Mouse (Mus musculus) hindbrain, embryonic 11.5 days (tissue): ENCODE measurements around the gene Itih5. TPM values are rescaled to one million over a fixed set of nuclear protein-coding genes. Genes with fewer than 3 reads are reported as not detected.
A peak's percentile ranks its signal among the peaks of the same experiment; 100 is the strongest.

Experiments
- ATAC-seq: fragments of 200-750 bp; cut with Nextera tagmentation; 2 replicates; pipeline ENCODE4 v1.8.0; 2017; ENCODE audit warnings: mild to moderate bottlenecking, moderate TSS enrichment, moderate library complexity; ENCODE audit not compliant: low FRiP score
- DNase-seq: peaks from one replicate; pipeline ENCODE4 v3.0.0-alpha.2; 2015; ENCODE audit warnings: low spot score
- H3K27ac ChIP-seq: fragments of 300-500 bp; sonication (generic); 2 replicates; pipeline ENCODE4 v1.5.1; 2014; ENCODE audit warnings: mild to moderate bottlenecking, low read depth, low read length
- H3K27me3 ChIP-seq: fragments of 300-500 bp; sonication (generic); 2 replicates; pipeline ENCODE4 v1.6.1; 2014; ENCODE audit warnings: mild to moderate bottlenecking, low read length, moderate library complexity, mixed read lengths; ENCODE audit not compliant: control insufficient read depth, insufficient read depth
- H3K36me3 ChIP-seq: fragments of 300-500 bp; sonication (generic); 2 replicates; pipeline ENCODE4 v1.6.1; 2014; ENCODE audit warnings: mild to moderate bottlenecking, low read length, moderate library complexity, mixed read lengths; ENCODE audit not compliant: control insufficient read depth, insufficient read depth
- H3K4me1 ChIP-seq: fragments of 300-500 bp; sonication (generic); replicated peaks from 2 replicates; pipeline ENCODE4 v1.6.1; 2014; ENCODE audit warnings: low read length, mixed read lengths; ENCODE audit not compliant: control insufficient read depth, insufficient read depth
- H3K4me2 ChIP-seq: fragments of 300-500 bp; sonication (generic); replicated peaks from 2 replicates; pipeline ENCODE4 v1.6.1; 2014; ENCODE audit warnings: mild to moderate bottlenecking, low read depth, low read length
- H3K4me3 ChIP-seq: fragments of 300-500 bp; sonication (generic); 2 replicates; pipeline ENCODE4 v1.5.1; 2014; ENCODE audit warnings: low read depth, low read length
- H3K9ac ChIP-seq: fragments of 300-500 bp; sonication (generic); 2 replicates; pipeline ENCODE4 v1.6.1; 2014; ENCODE audit warnings: low read depth, low read length
- H3K9me3 ChIP-seq: fragments of 300-500 bp; sonication (generic); 2 replicates; pipeline ENCODE4 v1.6.1; 2016; ENCODE audit warnings: low read length; ENCODE audit not compliant: control insufficient read depth
- WGBS: fragments of 180-500 bp; shearing (Covaris S2); extraction: QIAGEN DNeasy Blood & Tissue Kit; methylation state at CpG from one replicate; pipeline ENCODE4 v1.1.7; 2014; 5-methylcytosine and 5-hydroxymethylcytosine counted together
- polyA plus RNA-seq: library from polyadenylated mRNA; unstranded; fragments of >200 nt; fragmentation: Nextera tagmentation; extraction: Ambion mirVana; gene quantifications from 2 replicates; pipeline ENCODE4 v1.2.1, GENCODE M21; 2014

Gene Itih5
- polyA plus RNA-seq, 1 experiment from 2014 or later: 5.6 TPM

DNA sequence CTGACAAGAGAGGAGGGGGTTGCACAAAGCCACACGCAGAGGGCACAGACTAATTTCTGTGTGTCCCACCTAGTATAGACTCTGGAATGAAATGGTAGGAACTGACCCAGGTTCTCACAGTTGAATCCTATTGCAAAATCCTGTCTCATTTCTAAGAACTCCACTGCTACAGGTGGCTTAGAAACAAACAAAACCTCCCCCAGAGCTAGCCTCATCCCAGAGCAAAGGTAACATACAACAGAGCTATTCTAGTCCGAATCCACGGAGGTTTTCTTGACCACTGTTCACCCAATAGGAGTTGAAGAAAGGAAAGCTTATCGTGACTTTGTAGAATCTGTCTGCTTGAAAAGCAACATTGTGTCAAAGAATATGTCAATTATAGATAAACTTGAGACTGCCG, 130.3 kb downstream of the Itih5 start:
- Histone ChIP-seq H3K9ac (no peak overlapping the region), H3K36me3 (no peaks in the 10 kb centered on the region), H3K27me3 (no peaks in the 10 kb centered on the region), H3K4me1 (no peaks in the 10 kb centered on the region), H3K4me3 (no peak overlapping the region), H3K9me3 (no peaks in the 10 kb centered on the region), H3K4me2 (no peak overlapping the region), H3K27ac (no peak overlapping the region)
- no peak for ATAC-seq
- 30% methylated on average over 5 of the region's 5 CpGs for WGBS
- no peak for DNase-seq

DNA sequence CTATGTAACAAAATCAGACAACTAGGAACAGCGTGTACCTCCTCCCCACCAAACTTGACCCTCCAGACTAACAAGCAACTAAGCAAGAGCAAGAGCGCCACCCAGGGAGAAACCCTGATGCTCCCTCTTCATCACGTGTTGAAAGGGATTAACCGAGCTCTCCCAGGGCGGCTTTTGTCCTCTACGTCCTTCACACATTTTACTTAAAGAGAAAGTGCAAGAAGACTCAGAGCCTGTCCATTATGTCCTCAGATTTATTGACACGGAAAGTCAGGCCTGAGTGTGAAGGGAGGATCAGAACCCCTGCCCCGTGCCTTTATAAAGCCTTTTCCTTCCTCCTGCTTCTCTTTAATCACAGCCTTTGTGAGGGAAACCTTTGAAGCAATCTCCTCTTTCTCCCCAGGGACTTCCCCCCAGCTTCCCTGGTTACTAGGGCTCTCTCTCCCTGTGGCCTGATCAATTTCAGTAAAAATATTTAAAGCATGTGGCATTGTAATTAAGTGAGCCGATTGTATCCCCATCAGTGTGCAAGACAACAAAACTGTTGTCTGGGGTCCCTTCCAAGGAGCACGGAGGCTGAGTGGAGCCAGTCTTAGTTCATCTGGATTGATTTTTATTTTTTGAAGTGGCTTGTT, 131.4 kb downstream of the Itih5 start:
- no peak overlapping the region for H3K9ac ChIP-seq
- no peaks in the 10 kb centered on the region for H3K9me3 ChIP-seq
- H3K4me1 ChIP-seq: no peaks in the 10 kb centered on the region
- no peaks in the 10 kb centered on the region for H3K27me3 ChIP-seq
- H3K36me3 ChIP-seq: no peaks in the 10 kb centered on the region
- 1% methylated on average over 10 of the region's 10 CpGs for WGBS
- DNase-seq (peak; percentile 73), ATAC-seq (peak; percentile 66; the same call in 1 of the 2 replicates)
- H3K27ac ChIP-seq: no peak overlapping the region
- H3K4me3 ChIP-seq: no peak overlapping the region
- H3K4me2 ChIP-seq: no peak overlapping the region

DNA sequence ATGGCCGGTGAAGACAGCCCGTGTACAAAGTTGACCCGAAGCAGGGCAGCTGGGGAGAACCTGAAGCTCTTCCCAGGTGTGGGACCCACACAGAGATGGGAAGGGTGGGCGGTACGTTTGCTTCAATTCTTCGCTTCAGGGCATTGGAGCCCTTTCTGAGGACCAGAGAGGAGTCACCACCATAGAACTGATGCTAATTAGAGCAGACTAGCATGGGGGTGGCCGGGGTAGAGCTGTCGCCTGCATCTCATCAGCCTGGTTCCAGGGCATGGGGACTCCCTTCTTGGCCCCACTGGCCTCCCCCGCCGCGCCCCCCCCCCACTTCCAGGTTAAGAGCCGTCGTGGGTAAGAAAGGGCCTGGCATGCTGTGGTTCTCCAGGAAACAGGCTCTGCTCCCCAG, 132.6 kb downstream of the Itih5 start:
- WGBS: 25% methylated on average over 11 of the region's 13 CpGs
- no peak overlapping the region for H3K9ac ChIP-seq
- no peaks in the 10 kb centered on the region for H3K36me3 ChIP-seq
- H3K27ac ChIP-seq: no peak overlapping the region
- DNase-seq (no peak), ATAC-seq (no peak)
- no peak overlapping the region for H3K4me3 ChIP-seq
- no peak overlapping the region for H3K4me2 ChIP-seq
- no peaks in the 10 kb centered on the region for H3K4me1 ChIP-seq
- H3K9me3 ChIP-seq: no peaks in the 10 kb centered on the region
- H3K27me3 ChIP-seq: no peaks in the 10 kb centered on the region

DNA sequence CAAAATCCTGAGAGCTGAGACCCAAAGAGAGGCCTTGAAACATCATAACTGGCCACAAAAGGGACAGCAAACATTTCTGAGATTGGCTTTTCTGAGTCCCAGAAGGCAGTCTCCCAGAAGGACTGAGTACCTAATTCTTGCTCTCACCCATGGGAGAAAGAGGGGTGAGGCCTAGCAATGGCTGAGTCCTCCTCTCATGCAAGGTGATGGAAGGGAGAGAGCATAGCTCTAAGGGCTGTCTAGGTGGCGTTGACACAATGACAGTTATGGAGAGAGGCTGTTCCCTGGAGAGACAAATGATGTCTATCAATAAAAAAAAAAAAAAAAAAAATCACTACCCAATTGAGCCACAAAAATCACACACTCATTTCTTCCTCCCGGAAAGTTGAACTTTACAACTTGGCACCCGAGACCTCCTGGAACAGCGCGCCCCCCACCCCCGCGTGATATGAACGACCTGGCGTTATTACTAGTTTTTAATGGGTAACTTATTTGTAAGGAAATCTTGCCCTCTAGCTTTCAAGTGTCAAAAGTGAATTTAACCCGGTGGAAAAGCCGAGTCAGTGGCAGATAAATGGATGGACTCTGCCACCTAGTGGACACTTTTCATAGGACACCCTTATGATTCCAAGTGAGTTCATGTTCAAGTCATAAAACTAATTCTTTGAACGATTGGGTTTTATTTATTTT, 134.9 kb downstream of the Itih5 start:
- WGBS: 15% methylated on average over 12 of the region's 12 CpGs
- Histone ChIP-seq H3K9me3 (no peaks in the 10 kb centered on the region), H3K36me3 (no peaks in the 10 kb centered on the region), H3K4me3 (no peak overlapping the region), H3K4me1 (no peaks in the 10 kb centered on the region), H3K9ac (no peak overlapping the region), H3K4me2 (no peak overlapping the region), H3K27me3 (peaks cover 3% of the 10 kb centered on the region; the same call in 1 of the 2 replicates), H3K27ac (no peak overlapping the region)
- ATAC-seq: peak; percentile 34; the same call in 1 of the 2 replicates
- peak; percentile 86 for DNase-seq

DNA sequence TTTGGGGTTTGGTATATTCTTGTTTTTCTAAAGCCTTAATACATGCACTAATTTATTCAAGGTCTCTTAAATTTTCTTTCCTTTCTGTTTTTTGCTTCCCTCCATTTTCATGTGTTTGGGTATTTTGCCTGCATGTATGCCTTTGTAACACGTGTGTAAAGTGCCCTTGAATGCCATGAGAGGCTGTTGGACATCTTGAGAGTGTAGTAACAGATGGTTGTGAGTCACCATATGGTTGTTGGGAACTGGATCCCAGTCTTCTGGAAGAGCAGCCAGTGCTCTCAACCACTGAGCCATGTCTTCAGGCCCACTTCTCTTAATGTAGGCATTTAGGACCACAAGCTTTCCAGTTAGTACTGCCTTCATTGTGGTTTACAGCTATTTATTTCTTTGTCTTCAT, 135.5 kb downstream of the Itih5 start:
- Histone ChIP-seq H3K27ac (no peak overlapping the region), H3K36me3 (no peaks in the 10 kb centered on the region), H3K9ac (no peak overlapping the region), H3K4me1 (no peaks in the 10 kb centered on the region), H3K27me3 (peaks cover 3% of the 10 kb centered on the region; the same call in 1 of the 2 replicates), H3K4me3 (no peak overlapping the region), H3K4me2 (no peak overlapping the region), H3K9me3 (no peaks in the 10 kb centered on the region)
- no peak for DNase-seq
- WGBS: 0% methylated on average over 1 of the region's 1 CpGs
- ATAC-seq: no peak

DNA sequence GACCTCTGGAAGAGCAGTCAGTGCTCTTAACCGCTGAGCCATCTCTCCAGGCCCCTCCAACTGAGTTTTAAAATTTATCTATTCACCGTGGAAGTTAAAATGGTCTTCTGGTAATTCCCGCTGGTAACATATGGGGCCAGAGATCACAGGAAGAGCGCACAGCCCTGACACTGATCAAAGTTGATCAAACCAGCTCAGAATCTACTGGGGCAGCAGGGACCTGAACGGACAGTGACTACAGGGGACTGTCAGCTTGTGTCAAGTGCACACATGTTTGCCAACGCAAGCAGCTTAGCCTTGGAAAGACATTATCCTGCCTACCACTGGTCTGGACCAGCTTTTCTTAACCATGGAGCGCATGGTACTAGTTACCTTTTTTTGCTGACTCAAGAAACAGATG, 136.7 kb downstream of the Itih5 start:
- no peak overlapping the region for H3K4me3 ChIP-seq
- no peaks in the 10 kb centered on the region for H3K4me1 ChIP-seq
- no peaks in the 10 kb centered on the region for H3K36me3 ChIP-seq
- H3K4me2 ChIP-seq: no peak overlapping the region
- ATAC-seq: no peak
- H3K9me3 ChIP-seq: no peaks in the 10 kb centered on the region
- no peak for DNase-seq
- WGBS: 80% methylated on average over 7 of the region's 7 CpGs
- H3K27ac ChIP-seq: no peak overlapping the region
- no peak overlapping the region for H3K9ac ChIP-seq
- peaks cover 3% of the 10 kb centered on the region; the same call in 1 of the 2 replicates for H3K27me3 ChIP-seq

DNA sequence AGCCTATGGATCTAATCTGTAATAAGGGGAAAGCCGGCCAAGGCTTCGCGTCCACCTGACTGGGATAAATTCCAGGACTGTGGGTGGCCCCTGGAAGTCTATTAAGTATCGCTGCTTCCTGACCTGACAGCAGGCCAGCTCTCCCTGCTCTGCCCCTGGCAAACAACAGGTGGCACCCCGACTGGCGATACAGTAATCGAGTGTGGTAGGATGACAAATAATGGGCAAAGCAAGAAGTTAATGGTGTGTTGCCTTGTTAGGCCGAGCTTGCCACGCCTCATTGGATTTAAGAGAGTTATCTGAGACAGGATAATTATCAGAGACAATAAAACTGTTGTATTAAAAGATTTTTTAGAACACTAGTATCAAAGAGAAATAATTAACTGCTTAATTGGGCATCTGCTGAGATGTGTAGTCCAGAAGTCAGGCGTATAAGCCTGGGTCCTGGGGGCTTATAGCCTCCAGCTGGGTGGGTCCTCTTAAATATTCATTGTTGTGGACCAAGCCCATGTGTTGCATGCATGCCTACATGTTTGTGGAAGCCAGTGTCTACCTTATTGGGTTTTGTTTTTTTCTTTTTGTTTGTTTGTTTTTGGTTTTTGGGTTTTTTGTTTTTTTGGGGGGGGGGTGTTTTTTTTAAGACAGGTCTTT, 140.3 kb downstream of the Itih5 start:
- Histone ChIP-seq H3K36me3 (no peaks in the 10 kb centered on the region), H3K4me2 (no peak overlapping the region), H3K9ac (no peak overlapping the region), H3K27me3 (peaks cover 3% of the 10 kb centered on the region; the same call in 1 of the 2 replicates), H3K4me1 (0 out of 2 replicates have a peak, but pooled peaks cover 2% of the 10 kb centered on the region), H3K27ac (no peak overlapping the region), H3K4me3 (no peak overlapping the region), H3K9me3 (no peaks in the 10 kb centered on the region)
- 43% methylated on average over 10 of the region's 10 CpGs for WGBS
- peak; percentile 39; the same call in 1 of the 2 replicates for ATAC-seq
- no peak for DNase-seq

DNA sequence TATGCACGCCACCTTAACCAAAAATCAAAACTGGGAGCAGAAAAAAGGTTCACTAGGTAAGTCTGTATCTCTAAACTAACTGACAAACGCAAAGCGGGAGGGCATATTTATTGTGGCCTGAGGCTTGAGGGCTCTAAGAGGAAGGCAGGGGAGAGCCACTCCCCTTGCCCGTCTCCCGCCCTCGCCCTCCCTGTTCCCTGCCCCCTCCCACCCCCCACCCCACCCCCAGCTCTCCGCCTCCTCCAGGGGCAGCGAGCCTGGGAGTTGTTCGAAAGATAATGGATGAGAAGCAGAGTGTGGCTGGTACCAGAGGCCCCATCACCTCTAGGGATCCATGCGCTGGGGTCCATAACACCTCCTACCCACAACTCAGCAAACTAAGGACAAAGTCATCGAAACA, 142.5 kb downstream of the Itih5 start:
- Histone ChIP-seq H3K4me3 (no peak overlapping the region), H3K27me3 (peaks cover 3% of the 10 kb centered on the region; the same call in 1 of the 2 replicates), H3K9ac (no peak overlapping the region), H3K9me3 (no peaks in the 10 kb centered on the region), H3K4me2 (no peak overlapping the region), H3K36me3 (no peaks in the 10 kb centered on the region), H3K27ac (no peak overlapping the region), H3K4me1 (peaks cover 2% of the 10 kb centered on the region; the same call in 1 of the 2 replicates)
- DNase-seq: no peak
- ATAC-seq: no peak
- 10% methylated on average over 11 of the region's 11 CpGs for WGBS
